Mouse (Mus musculus): ENCODE data around the gene Stau1. TPM values are rescaled to one million over a fixed set of nuclear protein-coding genes. Genes with fewer than 3 reads are reported as not detected.
A peak's percentile ranks its signal among the peaks of the same experiment; 100 is the strongest.

Gene Stau1
- total and polyA plus RNA-seq, 3 experiments = 27.7 to 44.9 (median 40.2) TPM

DNA sequence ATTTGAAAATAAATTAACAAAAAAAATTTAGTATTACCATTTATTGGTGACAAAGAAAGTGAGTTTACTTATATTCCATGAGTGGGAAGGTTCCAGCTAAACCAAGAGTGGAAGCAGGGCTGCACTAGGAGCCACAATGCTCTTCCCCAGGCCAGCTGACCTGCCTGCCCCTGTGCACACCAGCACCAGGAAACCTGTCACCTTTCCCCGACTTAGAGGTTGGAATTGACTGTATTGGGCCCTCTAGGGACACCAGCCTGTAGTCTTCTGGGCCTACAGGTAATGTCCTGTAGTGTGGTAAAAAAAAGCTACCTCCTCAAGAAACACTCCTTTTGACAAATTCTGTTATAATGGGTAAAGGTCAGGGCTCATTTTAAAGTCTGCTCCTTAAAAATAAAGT, 47.9 kb downstream of the Stau1 start:
- no peaks in the 10 kb centered on the region for H3K27me3 ChIP-seq (ENCODE audit: control insufficient read depth, insufficient read depth, low read length)
- no peak overlapping the region for H3K4me3 ChIP-seq
- H3K79me2 ChIP-seq (replicated peaks; ENCODE audit: control insufficient read depth, insufficient read depth, low read length) = no peaks in the 10 kb centered on the region
- TF ChIP-seq EP300 (IDR thresholded peaks at IDR 0.05; ENCODE audit: insufficient read depth, low read depth, low read length) (no peak), CTCF (IDR thresholded peaks at IDR 0.05) (no peak), POLR2A (IDR thresholded peaks at IDR 0.05; ENCODE audit: insufficient read depth, low read depth, low read length) (no peak)
- H3K9ac ChIP-seq (ENCODE audit: low read depth, low read length) = no peak overlapping the region
- 46% methylated on average over 1 of the region's 1 CpGs for WGBS
- no peak overlapping the region for H3K27ac ChIP-seq
- H3K36me3 ChIP-seq (ENCODE audit: control insufficient read depth, insufficient read depth, low read length) = no peaks in the 10 kb centered on the region; the same call in 1 of the 2 replicates
- no peaks in the 10 kb centered on the region for H3K4me1 ChIP-seq (ENCODE audit: control insufficient read depth, insufficient read depth, low read length)
- no peak for DNase-seq
- intact Hi-C loops (cut with DNase I) = no loop called here

DNA sequence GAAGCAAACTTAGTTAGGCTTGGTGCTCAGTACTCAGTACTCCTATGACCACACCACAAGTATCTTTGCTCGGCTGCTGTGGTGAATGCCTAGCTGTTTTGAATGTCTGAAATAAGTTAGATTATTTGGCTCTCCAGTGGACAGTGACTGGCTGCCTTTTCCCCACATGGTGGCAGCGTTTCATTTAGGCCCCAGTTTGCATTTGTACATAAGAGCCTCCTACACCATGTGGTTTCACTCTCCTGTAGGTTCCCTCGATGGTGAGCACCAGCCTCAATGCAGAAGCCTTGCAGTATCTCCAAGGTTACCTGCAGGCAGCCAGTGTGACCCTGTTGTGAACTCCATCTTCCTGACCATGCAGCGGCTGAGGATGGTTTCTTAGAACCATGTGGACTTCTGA, 50.6 kb downstream of the Stau1 start:
- H3K27ac ChIP-seq = no peak overlapping the region
- no peaks in the 10 kb centered on the region for H3K27me3 ChIP-seq (ENCODE audit: control insufficient read depth, insufficient read depth, low read length)
- no peak overlapping the region for H3K9ac ChIP-seq (ENCODE audit: low read depth, low read length)
- no peaks in the 10 kb centered on the region for H3K79me2 ChIP-seq (replicated peaks; ENCODE audit: control insufficient read depth, insufficient read depth, low read length)
- no peak for DNase-seq
- H3K36me3 ChIP-seq (ENCODE audit: control insufficient read depth, insufficient read depth, low read length) = no peaks in the 10 kb centered on the region; the same call in 1 of the 2 replicates
- no peak overlapping the region for H3K4me3 ChIP-seq
- WGBS = 45% methylated on average over 4 of the region's 4 CpGs
- H3K4me1 ChIP-seq (ENCODE audit: control insufficient read depth, insufficient read depth, low read length) = no peaks in the 10 kb centered on the region
- intact Hi-C loops (cut with DNase I) = no loop called here
- TF ChIP-seq EP300 (IDR thresholded peaks at IDR 0.05; ENCODE audit: insufficient read depth, low read depth, low read length) (0 out of 2 replicates have a peak, but pooled peaks have one; percentile 27), CTCF (IDR thresholded peaks at IDR 0.05) (peak; percentile 58), POLR2A (IDR thresholded peaks at IDR 0.05; ENCODE audit: insufficient read depth, low read depth, low read length) (no peak)

DNA sequence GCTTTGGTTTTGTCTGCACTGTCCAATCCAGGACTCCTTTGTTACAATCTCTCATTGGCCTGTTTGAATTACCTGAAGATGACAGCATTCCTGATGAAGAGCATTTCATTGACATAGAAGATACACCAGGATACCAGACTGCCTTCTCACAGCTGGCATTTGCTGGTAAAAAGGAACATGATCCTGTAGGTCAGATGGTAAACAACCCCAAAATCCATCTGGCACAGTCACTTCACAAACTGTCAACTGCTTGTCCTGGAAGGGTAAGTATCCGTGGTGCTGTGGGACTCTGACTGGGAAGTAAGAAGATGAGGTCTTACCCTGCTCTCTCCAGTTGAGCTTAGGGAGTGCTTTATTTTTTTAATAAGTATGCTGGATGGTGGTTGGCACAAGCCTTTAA, 51.8 kb downstream of the Stau1 start:
- no peaks in the 10 kb centered on the region for H3K27me3 ChIP-seq (ENCODE audit: control insufficient read depth, insufficient read depth, low read length)
- H3K27ac ChIP-seq = no peak overlapping the region
- no peaks in the 10 kb centered on the region for H3K4me1 ChIP-seq (ENCODE audit: control insufficient read depth, insufficient read depth, low read length)
- WGBS = 78% methylated on average over 1 of the region's 1 CpGs
- TF ChIP-seq CTCF (IDR thresholded peaks at IDR 0.05) (no peak), POLR2A (IDR thresholded peaks at IDR 0.05; ENCODE audit: insufficient read depth, low read depth, low read length) (no peak), EP300 (IDR thresholded peaks at IDR 0.05; ENCODE audit: insufficient read depth, low read depth, low read length) (no peak)
- H3K9ac ChIP-seq (ENCODE audit: low read depth, low read length) = no peak overlapping the region
- no peak for DNase-seq
- intact Hi-C loops (cut with DNase I) = no loop called here
- no peaks in the 10 kb centered on the region; the same call in 1 of the 2 replicates for H3K36me3 ChIP-seq (ENCODE audit: control insufficient read depth, insufficient read depth, low read length)
- H3K4me3 ChIP-seq = no peak overlapping the region
- H3K79me2 ChIP-seq (replicated peaks; ENCODE audit: control insufficient read depth, insufficient read depth, low read length) = no peaks in the 10 kb centered on the region

DNA sequence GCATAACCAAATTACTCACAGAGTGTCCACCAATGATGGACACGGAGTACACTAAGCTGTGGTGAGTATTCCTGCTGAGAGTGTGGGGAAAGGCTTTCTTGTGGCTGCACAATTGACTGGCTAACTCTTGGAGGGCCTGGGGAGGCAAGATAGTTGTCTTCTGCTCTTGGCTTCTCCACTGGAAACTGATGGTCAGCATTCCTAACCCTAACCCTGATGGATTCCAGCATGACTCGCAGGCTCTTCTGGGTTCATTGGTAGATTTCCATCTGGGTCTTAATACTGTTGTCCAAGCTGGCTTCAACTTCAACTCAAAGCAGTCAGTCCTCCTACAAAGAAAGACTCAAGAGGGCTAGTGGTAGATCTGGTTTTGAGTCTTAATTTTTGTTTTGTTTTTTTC, 53.0 kb downstream of the Stau1 start:
- DNase-seq = no peak
- Histone ChIP-seq H3K27me3 (ENCODE audit: control insufficient read depth, insufficient read depth, low read length) (no peaks in the 10 kb centered on the region), H3K79me2 (replicated peaks; ENCODE audit: control insufficient read depth, insufficient read depth, low read length) (no peaks in the 10 kb centered on the region), H3K36me3 (ENCODE audit: control insufficient read depth, insufficient read depth, low read length) (no peaks in the 10 kb centered on the region; the same call in 1 of the 2 replicates), H3K9ac (ENCODE audit: low read depth, low read length) (no peak overlapping the region), H3K4me1 (ENCODE audit: control insufficient read depth, insufficient read depth, low read length) (no peaks in the 10 kb centered on the region), H3K27ac (no peak overlapping the region), H3K4me3 (no peak overlapping the region)
- WGBS = 70% methylated on average over 2 of the region's 2 CpGs
- no peak for TF ChIP-seq POLR2A (IDR thresholded peaks at IDR 0.05; ENCODE audit: insufficient read depth, low read depth, low read length)
- TF ChIP-seq CTCF (IDR thresholded peaks at IDR 0.05) = no peak
- no peak for TF ChIP-seq EP300 (IDR thresholded peaks at IDR 0.05; ENCODE audit: insufficient read depth, low read depth, low read length)
- intact Hi-C loops (cut with DNase I) = no loop called here

DNA sequence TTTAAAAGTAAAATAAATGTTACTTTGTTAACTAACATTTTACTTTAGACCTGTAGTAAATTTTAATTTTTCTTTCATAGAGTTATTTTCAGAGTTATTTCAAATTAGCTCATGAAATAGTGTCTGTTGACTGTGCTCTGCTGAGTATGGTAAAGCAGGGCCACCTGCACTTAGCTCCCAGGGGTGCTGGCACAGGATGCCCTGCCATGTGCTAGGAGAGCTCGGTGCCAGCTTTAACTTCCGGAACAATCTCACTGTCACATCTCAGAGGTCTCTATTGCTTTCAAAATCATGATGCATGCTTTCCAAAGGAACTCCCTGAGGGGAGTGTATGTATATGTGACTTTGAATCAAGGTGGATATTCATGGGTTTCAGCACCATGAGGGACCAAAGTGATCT, 59.9 kb downstream of the Stau1 start:
- Histone ChIP-seq H3K27me3 (ENCODE audit: control insufficient read depth, insufficient read depth, low read length) (no peaks in the 10 kb centered on the region), H3K4me1 (ENCODE audit: control insufficient read depth, insufficient read depth, low read length) (no peaks in the 10 kb centered on the region), H3K79me2 (replicated peaks; ENCODE audit: control insufficient read depth, insufficient read depth, low read length) (no peaks in the 10 kb centered on the region), H3K27ac (no peak overlapping the region), H3K9ac (ENCODE audit: low read depth, low read length) (no peak overlapping the region), H3K4me3 (no peak overlapping the region), H3K36me3 (ENCODE audit: control insufficient read depth, insufficient read depth, low read length) (no peaks in the 10 kb centered on the region; the same call in 1 of the 2 replicates)
- WGBS = 62% methylated on average over 2 of the region's 2 CpGs
- no peak for DNase-seq
- intact Hi-C loops (cut with DNase I) = no loop called here
- TF ChIP-seq POLR2A (IDR thresholded peaks at IDR 0.05; ENCODE audit: insufficient read depth, low read depth, low read length) (no peak), EP300 (IDR thresholded peaks at IDR 0.05; ENCODE audit: insufficient read depth, low read depth, low read length) (no peak), CTCF (IDR thresholded peaks at IDR 0.05) (no peak)

GRCm38 (mm10) chr2:166935582-166935981, 60.5 kb downstream of the Stau1 start:
- no peaks in the 10 kb centered on the region for H3K27me3 ChIP-seq (ENCODE audit: control insufficient read depth, insufficient read depth, low read length)
- H3K9ac ChIP-seq (ENCODE audit: low read depth, low read length) = no peak overlapping the region
- no peak for TF ChIP-seq POLR2A (IDR thresholded peaks at IDR 0.05; ENCODE audit: insufficient read depth, low read depth, low read length)
- TF ChIP-seq CTCF (IDR thresholded peaks at IDR 0.05) = no peak
- no peak for TF ChIP-seq EP300 (IDR thresholded peaks at IDR 0.05; ENCODE audit: insufficient read depth, low read depth, low read length)
- H3K36me3 ChIP-seq (ENCODE audit: control insufficient read depth, insufficient read depth, low read length) = no peaks in the 10 kb centered on the region; the same call in 1 of the 2 replicates
- intact Hi-C loops (cut with DNase I) = no loop called here
- 89% methylated on average over 7 of the region's 7 CpGs for WGBS
- no peak overlapping the region for H3K27ac ChIP-seq
- H3K4me3 ChIP-seq = no peak overlapping the region
- H3K4me1 ChIP-seq (ENCODE audit: control insufficient read depth, insufficient read depth, low read length) = no peaks in the 10 kb centered on the region
- no peaks in the 10 kb centered on the region for H3K79me2 ChIP-seq (replicated peaks; ENCODE audit: control insufficient read depth, insufficient read depth, low read length)
- DNase-seq = no peak
